Mouse (Mus musculus): Measurements from ENCODE around the gene Senp1.

- TF ChIP-seq CTCF (IDR thresholded peaks at IDR 0.05; ENCODE audit: extremely low read depth, insufficient read length, insufficient replicate concordance, low read depth, low read length) = peak; percentile 54; the same call in 1 of the 2 replicates
- TF ChIP-seq POLR2A (IDR thresholded peaks at IDR 0.05; ENCODE audit: low read depth, low read length) = no peak
Measured at GRCm38 (mm10) chr15:98055246-98055645, 38.3 kb downstream of the Senp1 start.
